Mouse (Mus musculus) G1E (cell line): ENCODE results near the gene Scn8a.

Experiments used
- CTCF ChIP-seq: IDR thresholded peaks from 2 replicates; pipeline ENCODE4 v1.5.1; 2012; ENCODE audit warnings: low read depth, low read length, inconsistent platforms, mixed read lengths
- GATA1 ChIP-seq: IDR thresholded peaks from 2 replicates; pipeline ENCODE4 v1.6.1; 2012; ENCODE audit warnings: borderline replicate concordance, low read length, inconsistent platforms, mixed read lengths
- GATA2 ChIP-seq: IDR thresholded peaks from 2 replicates; pipeline ENCODE4 v1.6.1; 2012; ENCODE audit warnings: low read depth, low read length, inconsistent platforms, borderline replicate concordance
- TAL1 ChIP-seq: conservative IDR thresholded peaks from 2 replicates; pipeline ENCODE4 v1.6.1; 2012; ENCODE audit warnings: low read depth, low read length, inconsistent platforms, mixed read lengths

DNA sequence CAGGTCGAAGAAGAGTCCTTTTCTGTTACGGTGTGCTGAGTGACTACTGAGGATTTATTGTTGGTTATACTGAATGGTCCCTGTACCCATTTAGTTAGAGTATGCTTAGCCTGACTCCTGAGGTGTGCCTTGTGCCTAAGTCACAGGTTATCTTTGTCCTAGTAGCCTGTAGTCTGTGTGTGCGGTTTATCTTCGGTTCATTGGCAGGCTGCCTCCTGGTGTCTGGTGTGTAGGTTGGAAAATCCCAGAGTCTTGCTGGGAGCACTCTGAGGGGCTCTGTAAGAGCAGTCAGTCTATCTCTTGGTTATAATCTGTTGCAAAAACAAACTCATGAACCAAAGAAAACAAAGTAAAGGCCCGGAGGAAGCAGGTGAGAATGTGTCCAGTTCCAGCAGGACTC, 11.7 kb downstream of the Scn8a start:
- no peak for TF ChIP-seq CTCF
- no peak for TF ChIP-seq TAL1
- TF ChIP-seq GATA1 = no peak
- no peak for TF ChIP-seq GATA2
